Mouse (Mus musculus): ENCODE data around the gene Crtc2. TPM values are rescaled to one million over a fixed set of nuclear protein-coding genes. Genes with fewer than 3 reads are reported as not detected.

The Crtc2 gene
- 10 to 100 TPM; 37.4 to 43.2 TPM for total RNA-seq (2021)
- long read RNA-seq, experiment 1, transcript Crtc2-201 (14 exons, 2,747 nt) = major isoform, 5 of 18 reads
- long read RNA-seq, experiment 1, partial matches to known transcripts = 11 of 18 reads
- long read RNA-seq, experiment 1, other reads (novel, unspliced or antisense) = 2 of 18 reads
- long read RNA-seq, experiment 2, transcript Crtc2-201 (14 exons, 2,747 nt) = major isoform, 8 of 12 reads
- long read RNA-seq, experiment 2, partial matches to known transcripts = 3 of 12 reads
- long read RNA-seq, experiment 2, other reads (novel, unspliced or antisense) = 1 of 12 reads

DNA sequence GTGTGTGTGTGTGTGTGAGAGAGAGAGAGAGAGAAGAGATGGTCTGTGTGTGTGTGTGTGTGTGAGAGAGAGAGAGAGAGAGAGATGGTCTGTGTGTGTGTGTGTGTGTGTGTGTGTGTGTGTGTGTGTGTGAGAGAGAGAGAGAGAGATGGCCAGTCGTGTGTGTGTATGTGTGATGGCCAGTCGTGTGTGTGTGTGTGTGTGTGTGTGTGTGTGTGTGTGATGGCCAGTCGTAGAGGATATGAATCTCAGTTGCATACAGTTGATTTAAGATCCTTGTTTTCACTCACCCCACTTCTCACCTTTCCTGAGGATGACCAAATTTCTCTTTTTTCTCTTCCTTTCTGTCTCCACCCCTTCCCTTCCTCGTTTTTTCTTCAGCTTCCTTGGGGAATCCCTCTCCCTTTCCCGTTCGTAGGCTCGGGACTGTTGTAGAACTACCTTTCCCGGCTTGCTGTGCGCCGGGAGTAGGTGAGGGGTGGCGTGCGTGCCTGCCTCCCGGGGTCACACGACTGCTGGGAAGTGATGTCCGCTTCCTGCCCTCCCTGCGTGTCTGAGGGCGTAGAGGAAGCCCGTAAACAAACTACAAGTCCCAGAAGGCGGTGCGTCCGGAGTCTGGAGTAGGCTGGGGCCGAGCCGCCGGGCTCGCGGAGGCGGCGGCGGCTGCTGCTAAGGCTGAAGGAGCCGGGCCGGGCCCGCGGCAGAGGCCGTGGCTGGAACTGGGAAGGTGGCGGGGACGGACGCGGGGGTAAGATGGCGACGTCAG lies at the start of gene Crtc2:
TSS of gene Crtc2 (plus strand) at position 511 of the 766 bp plus-strand sequence.
- peak; percentile 96 to 97 for DNase-seq

GRCm38 (mm10) chr3:90204582-90204981 lies 49.4 kb upstream of the Crtc2 start:
- no peak for DNase-seq

DNA sequence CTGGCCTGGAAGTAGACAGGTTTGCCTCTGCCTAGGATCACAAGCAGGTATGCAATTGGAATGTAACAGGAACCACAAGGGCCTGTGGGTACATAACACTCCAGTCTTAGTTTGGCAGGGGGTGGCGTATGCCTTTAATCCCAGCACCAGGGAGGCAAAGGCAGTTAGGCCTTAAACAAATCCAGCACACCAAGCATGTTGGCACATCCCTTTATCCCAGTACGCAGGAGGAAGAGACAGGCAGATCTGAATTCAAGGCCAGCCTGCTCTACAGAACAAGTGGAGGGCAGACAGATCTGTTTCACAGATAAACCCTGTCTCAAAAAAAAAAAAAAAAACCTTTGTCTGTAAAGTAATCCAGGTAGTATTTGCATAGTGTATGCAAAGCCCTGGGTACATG lies 45.3 kb upstream of the Crtc2 start:
- no peak for DNase-seq

GRCm38 (mm10) chr3:90209908-90210566 lies 43.9 kb upstream of the Crtc2 start:
- DNase-seq = no peak

- DNase-seq = no peak
Observed at GRCm38 (mm10) chr3:90211475-90212398, 42.2 kb upstream of the Crtc2 start.

GRCm38 (mm10) chr3:90212723-90213122 lies 41.2 kb upstream of the Crtc2 start:
- DNase-seq = no peak

- peak; percentile 84 to 87 for DNase-seq
Observed at GRCm38 (mm10) chr3:90213377-90213866, 40.5 kb upstream of the Crtc2 start, which contains the start of the genes Rps27 and Rab13. Rps27 (minus strand) TSS chr3:90213651. Rab13 (plus strand) TSS chr3:90213695.

DNA sequence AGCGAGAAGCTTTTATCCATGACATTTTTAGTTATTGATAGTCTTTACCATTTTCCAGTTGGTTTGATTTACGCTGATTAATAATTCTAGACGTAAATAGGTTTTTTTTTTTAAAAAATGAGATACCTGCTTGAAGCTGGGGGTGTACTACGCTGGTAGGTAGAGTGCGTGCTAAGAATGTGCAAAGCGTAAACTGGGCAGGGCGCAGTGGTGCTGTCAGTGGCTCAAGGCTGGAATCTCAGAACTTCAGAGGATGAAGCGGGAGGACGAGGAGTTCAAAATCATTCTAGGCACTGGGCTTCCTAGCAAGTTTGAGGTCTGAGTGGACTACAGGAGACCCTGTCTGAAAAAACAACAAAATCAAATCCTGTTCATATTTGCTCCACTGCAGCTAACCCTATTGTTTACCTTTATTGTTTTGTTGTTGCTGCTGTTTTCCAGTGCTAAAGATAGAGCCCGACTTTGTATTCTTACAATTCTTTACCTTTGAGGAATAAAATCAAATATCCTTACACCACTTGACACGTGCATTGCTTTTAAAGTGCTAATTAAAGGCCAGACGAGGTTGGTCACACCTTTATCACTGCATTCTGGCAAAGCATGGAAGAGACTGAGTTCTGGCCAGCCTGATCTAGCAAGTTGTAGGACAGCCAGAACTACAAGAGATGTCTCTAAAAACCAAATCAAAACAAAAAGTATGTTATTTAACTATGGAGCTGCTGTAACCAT lies 39.8 kb upstream of the Crtc2 start:
- peak; percentile 35 to 49 for DNase-seq

DNA sequence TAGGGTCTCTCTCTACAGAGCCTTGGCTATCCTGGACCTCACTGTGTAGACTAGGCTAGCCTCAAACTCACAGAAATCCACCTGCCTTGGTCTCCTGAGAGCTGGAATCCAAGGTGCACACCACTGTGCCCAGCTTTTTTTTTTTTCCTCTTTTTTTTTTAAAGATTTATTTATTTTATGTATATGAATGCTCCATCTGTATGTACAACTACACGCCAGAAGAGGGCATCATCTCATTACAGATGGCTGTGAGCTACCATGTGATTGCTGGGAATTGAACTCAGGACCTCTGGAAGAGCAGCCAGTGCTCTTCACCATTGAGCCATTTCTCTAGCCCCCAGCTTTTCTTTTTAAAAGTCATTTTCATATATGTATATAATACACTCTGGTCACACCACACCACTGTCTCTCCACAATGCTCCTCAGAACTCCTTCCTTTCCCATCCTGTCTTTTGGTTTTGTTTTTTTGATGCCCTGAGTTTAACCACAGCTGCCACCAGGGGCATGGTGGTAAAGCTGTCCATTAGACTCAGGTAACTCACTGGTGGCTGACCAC lies 38.1 kb upstream of the Crtc2 start:
- DNase-seq = no peak

GRCm38 (mm10) chr3:90220088-90220487 lies 33.9 kb upstream of the Crtc2 start:
- peak; percentile 44 to 70 for DNase-seq

DNA sequence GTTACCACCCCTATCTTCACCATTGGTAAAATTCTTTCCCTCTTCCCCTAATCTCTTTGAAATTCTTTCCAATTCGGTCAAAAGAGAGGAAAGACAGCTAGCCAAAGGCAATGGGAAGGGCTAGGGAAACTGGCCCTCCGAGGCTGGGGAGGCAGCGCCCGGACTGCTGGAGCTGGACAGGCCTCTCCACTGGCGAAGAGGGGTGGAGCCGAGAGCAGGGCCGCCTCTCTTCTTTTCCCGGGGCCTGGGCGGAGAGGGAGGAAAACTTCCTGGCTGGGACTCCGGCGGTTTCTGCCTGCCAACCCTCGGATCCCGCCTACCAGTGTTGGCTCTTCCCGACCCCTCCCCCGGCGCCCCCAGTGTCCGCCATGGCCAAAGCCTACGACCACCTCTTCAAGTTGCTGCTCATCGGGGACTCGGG lies 33.4 kb upstream of the Crtc2 start:
- DNase-seq = peak; percentile 92 to 93

GRCm38 (mm10) chr3:90221123-90221522 lies 32.8 kb upstream of the Crtc2 start:
- DNase-seq = no peak

DNA sequence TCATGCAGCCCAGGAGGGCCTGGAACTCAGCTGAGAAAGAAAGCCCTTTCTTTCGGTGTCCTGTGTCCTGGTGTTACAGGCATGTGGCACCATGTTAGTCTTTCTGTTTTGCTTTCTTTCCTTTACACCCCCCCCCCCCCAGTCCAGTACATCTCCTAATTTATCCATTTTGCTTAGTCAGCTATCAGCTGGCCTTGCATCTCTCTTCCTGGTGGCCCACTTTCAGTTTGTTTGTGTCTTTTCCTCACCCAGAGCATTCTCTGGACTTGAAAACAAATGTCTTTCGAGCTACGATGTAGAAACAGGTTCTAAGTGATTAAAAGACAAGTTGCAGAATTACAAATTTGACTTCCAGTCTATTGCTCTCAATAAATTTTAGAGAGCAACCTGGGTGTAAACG lies 31.5 kb upstream of the Crtc2 start:
- no peak for DNase-seq

DNA sequence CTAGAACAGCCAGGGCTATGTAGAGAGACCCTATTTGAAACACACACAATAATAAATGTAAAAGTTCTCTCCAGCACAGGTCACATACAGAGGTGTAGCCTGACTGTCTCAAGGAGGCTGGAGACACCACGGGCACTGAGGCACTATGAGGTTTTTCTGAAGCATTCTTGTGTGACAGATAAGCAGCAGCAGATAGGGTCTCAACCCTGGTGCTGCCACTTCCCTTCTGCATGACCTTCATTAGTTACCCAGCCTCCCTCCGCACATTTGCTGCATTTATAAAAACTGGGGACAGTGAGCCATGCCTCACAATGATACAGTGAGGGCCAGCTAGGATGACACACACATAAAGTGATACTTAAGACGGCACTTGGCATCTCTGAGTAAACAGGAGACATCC lies 31.0 kb upstream of the Crtc2 start:
- DNase-seq = no peak

DNA sequence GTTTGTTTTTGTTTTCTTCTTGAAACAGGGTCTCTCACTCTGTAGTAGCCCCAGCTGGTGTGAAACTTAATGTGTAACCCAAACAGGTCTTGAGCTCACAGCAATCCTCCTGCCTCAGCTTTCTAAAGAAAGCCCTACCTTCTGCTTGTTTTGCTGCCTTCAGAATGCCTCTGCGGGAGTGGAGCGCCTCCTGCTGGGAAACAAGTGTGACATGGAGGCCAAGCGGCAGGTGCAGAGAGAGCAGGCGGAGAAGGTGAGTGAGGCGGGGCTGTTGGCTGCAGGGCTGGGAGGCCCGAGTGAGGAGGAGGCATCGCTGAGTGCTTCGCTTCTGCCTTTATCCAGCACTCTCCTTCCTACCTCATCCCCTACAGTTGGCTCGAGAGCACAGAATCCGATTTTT lies 29.6 kb upstream of the Crtc2 start:
- DNase-seq = no peak

- DNase-seq = no peak
Observed at GRCm38 (mm10) chr3:90231075-90231474, 22.9 kb upstream of the Crtc2 start.

- DNase-seq = peak; percentile 95 to 96
Observed at GRCm38 (mm10) chr3:90231507-90232333, 22.2 kb upstream of the Crtc2 start, which contains the start of gene Jtb. Jtb (plus strand) TSS chr3:90231597.

GRCm38 (mm10) chr3:90241251-90241650 lies 12.7 kb upstream of the Crtc2 start:
- no peak for DNase-seq

DNA sequence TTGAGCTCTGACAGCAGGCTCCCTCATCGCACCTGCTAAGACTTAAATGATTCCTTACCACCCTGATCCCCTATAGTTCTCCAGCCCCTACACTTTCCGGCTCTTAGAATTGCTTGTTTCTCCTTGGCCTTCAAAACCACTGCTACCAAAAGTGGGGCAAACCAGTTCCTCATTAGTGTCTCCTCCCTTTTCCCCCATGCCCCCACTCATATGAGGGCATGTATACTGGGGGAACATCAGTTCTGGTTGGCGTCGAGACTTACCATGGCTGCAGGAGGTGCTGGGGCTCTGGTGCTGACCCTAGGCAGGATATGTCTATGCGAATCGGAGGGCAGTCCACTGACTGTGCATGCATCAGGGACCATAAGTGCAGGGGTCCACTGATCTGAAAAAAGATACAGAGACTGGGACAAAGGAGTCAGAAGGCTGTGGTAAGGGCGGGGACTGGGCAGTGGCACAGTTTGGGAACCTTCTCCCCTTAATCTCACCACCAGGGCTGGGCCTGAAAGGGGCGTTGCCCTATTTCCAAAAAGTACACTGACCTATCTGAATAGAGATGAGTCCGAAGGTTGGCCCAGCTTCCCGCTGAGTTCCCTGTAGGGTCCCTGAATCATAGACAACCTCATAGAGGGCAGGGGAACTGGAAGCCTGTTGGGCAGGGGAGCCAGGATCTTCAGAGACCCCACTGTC lies 12.1 kb upstream of the Crtc2 start:
- no peak for DNase-seq

All from adrenal gland, postnatal 36 days (tissue).